In the genomic region with DNA sequence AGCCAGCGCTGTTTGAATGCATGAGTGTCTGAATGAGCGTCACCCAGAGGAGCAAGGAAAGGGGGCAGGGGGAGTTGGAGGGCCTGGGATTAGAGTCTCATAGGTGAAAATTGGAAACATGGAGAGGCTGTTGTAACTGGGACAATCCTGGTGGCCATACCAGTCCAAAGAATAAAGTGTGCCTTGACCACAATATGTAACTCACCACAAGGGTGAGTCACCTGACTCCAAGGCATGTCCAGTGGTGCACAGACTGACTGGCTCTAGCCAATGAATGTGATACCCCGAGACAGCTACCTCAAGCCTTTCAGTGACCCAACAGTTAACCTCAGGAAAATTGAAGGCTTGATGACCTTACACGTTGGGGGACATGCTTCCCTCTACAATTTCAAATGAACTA, we compare ENCODE assay signal across 13 mouse cellular contexts.
"Had no signal": no experiment of that assay in that cellular context is flagged by ENCODE, and none has a peak within 500 bp of the region (broad histone marks: within the 10 kb centered on the region; RNA-seq: fewer than 3 reads in every experiment).

No protein-coding gene starts in this region.

- H3K36me3 ChIP-seq: midbrain, embryonic 10.5 days; midbrain, embryonic 12.5 days; neural tube, embryonic 12.5 days had no signal

- H3K4me3 ChIP-seq: midbrain, embryonic 10.5 days; midbrain, embryonic 12.5 days; neural tube, embryonic 12.5 days; stomach, embryonic 15.5 days had no signal

- H3K4me2 ChIP-seq: lung, embryonic 14.5 days; midbrain, embryonic 12.5 days; neural tube, embryonic 12.5 days; stomach, embryonic 15.5 days had no signal

- DNase-seq: lung, adult 18-20 months; lung, embryonic 14.5 days; lung, postnatal 10 days; lung, postnatal 4 days; midbrain, embryonic 14.5 days; right cerebral cortex, postnatal 14 days; thymus, adult 18-20 months; thymus, postnatal 14 days; thymus, postnatal 36 days had no signal

- H3K27me3 ChIP-seq: midbrain, embryonic 12.5 days; neural tube, embryonic 12.5 days; stomach, embryonic 15.5 days had no signal
